15 mouse cellular contexts compared by ENCODE assay signal in the genomic region with DNA sequence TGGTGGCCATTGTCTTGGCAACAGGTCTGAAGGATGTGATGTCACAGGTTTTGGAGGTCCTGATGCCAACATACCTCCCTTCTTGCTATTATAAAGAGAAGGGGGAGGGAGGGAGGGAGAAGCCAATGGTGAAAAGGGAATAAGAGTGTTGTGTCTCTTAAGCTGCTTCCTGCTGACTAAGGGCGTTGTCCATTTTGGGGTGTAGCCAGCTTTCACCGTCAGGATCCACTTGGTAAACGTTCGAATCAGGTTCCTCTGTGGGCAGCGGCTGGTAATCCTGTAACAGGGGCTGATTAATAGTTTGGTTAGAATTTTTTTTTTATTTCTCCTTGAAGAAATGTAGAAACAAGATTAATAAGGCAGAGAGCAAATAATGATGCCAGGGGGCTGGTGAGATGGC.
"Had no signal": no experiment of that assay in that cellular context is flagged by ENCODE, and none has a peak within 500 bp of the region (broad histone marks: within the 10 kb centered on the region; RNA-seq: fewer than 3 reads in every experiment).

No protein-coding gene starts in this region.

- H3K9ac ChIP-seq: lung, embryonic 14.5 days; midbrain, embryonic 13.5 days; midbrain, embryonic 15.5 days; neural tube, embryonic 12.5 days; stomach, embryonic 15.5 days had no signal

- H3K27me3 ChIP-seq: midbrain, embryonic 13.5 days; midbrain, embryonic 15.5 days; neural tube, embryonic 12.5 days; stomach, embryonic 15.5 days had no signal

- H3K27ac ChIP-seq: midbrain, embryonic 13.5 days; midbrain, embryonic 15.5 days; neural tube, embryonic 12.5 days; stomach, embryonic 15.5 days; stomach, postnatal 0 days had no signal

- ATAC-seq: midbrain, embryonic 13.5 days; midbrain, embryonic 15.5 days had no signal

- H3K4me1 ChIP-seq: midbrain, embryonic 13.5 days; midbrain, embryonic 15.5 days; neural tube, embryonic 12.5 days; stomach, embryonic 15.5 days had no signal

- H3K36me3 ChIP-seq: midbrain, embryonic 13.5 days; midbrain, embryonic 15.5 days; neural tube, embryonic 12.5 days; stomach, embryonic 15.5 days had no signal

- H3K4me2 ChIP-seq: lung, embryonic 14.5 days; midbrain, embryonic 11.5 days; midbrain, embryonic 13.5 days; midbrain, embryonic 15.5 days; neural tube, embryonic 12.5 days; stomach, embryonic 15.5 days had no signal

- H3K9me3 ChIP-seq: stomach, embryonic 15.5 days had no signal

- H3K4me3 ChIP-seq: megakaryocyte, embryonic 14.5 days; midbrain, embryonic 13.5 days; midbrain, embryonic 15.5 days; neural tube, embryonic 12.5 days; stomach, embryonic 15.5 days had no signal

- DNase-seq: lung, adult 18-20 months; lung, embryonic 14.5 days; lung, postnatal 10 days; lung, postnatal 4 days; right cerebral cortex, adult 18-20 months; right cerebral cortex, postnatal 25 days; thymus, adult 2 months; thymus, postnatal 36 days had no signal
